Comparison of ENCODE assay signal across 25 mouse cellular contexts in the genomic region with DNA sequence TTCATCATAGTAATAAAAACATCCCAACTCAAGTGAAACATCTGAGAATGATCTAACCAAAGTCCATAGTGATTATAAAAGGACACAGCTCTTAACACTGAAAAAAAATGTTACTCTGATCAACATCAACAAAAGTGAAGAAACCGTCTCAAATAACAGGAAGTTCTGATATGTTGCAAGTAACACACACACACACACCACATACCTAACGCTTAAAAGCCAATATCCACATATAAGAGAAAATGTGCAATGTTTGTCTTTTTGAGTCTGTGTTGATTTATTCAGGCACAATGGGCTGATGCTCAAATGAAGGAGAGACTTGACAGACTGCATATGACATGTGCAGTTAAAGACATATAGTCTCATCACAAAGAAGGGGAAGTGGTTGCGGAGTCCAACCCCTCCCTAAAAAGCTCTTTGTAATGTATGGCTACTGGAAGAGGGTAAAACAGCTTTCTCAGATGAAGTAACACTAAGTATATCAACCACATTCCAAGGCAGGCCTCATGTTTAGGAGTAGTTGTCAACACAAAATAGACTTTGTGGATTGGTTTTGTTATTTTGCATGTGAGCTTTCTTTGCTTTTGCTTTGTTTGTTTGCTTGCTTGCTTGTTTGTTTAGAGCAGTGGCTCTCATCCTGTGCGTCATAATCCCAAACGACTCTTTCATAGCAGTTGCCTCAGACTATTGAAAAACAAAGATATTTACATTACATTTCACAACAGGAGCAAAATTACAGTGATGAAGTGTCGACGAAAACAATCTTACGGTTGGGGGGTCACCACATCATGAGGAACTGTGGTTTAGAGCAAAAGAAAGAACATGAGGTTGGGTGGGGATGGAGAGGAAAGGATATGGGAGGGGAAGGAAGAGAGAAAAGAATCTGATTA. TPM values are rescaled to one million over a fixed set of nuclear protein-coding genes. Genes with fewer than 3 reads are reported as not detected.
DNase-seq lines count a peak whose midpoint lies in the region; ATAC-seq and TF ChIP-seq lines count a peak whose summit lies in the region.
"Had no signal": no experiment of that assay in that cellular context is flagged by ENCODE, and none has a peak within 500 bp of the region (broad histone marks: within the 10 kb centered on the region; RNA-seq: fewer than 3 reads in every experiment).

No protein-coding gene starts in this region.

- no peak overlapping the region for H3K4me3 ChIP-seq in lung, postnatal 0 days (ENCODE audit: low read depth, low read length)
- H3K4me3 ChIP-seq: embryonic facial prominence, embryonic 12.5 days; erythroblast, embryonic 14.5 days; forebrain, embryonic 13.5 days; heart, embryonic 13.5 days; hindbrain, embryonic 15.5 days; kidney, embryonic 15.5 days; midbrain, embryonic 15.5 days had no signal

- no peak overlapping the region for H3K9ac ChIP-seq in lung, postnatal 0 days (replicated peaks; ENCODE audit: low read depth)
- H3K9ac ChIP-seq: embryonic facial prominence, embryonic 12.5 days; forebrain, embryonic 13.5 days; heart, embryonic 13.5 days; hindbrain, embryonic 15.5 days; kidney, embryonic 15.5 days; liver, embryonic 14.5 days; midbrain, embryonic 15.5 days had no signal

- H3K9me3 ChIP-seq in lung, postnatal 0 days (ENCODE audit: low read length): no peaks in the 10 kb centered on the region
- H3K9me3 ChIP-seq: embryonic facial prominence, embryonic 12.5 days; forebrain, embryonic 13.5 days; heart, embryonic 13.5 days; hindbrain, embryonic 15.5 days; kidney, embryonic 15.5 days; midbrain, embryonic 15.5 days had no signal

- TF ChIP-seq EP300 in lung, postnatal 0 days (IDR thresholded peaks at IDR 0.05): peak; percentile 70

- no peaks in the 10 kb centered on the region for H3K36me3 ChIP-seq in lung, postnatal 0 days (ENCODE audit: insufficient read depth, low read length)
- H3K36me3 ChIP-seq: embryonic facial prominence, embryonic 12.5 days; heart, embryonic 13.5 days; hindbrain, embryonic 15.5 days; kidney, embryonic 15.5 days; midbrain, embryonic 15.5 days had no signal

- ATAC-seq in lung, postnatal 0 days: peak; percentile 82
- peak; percentile 91 for ATAC-seq in common myeloid progenitor, adult 5-6 weeks (replicated peaks; ENCODE audit: low read depth, poor library complexity, severe bottlenecking)
- ATAC-seq: forebrain, embryonic 13.5 days; intestine, embryonic 16.5 days; midbrain, embryonic 15.5 days had no signal

- H3K4me1 ChIP-seq in lung, postnatal 0 days (ENCODE audit: insufficient read depth, low read depth, low read length): no peaks in the 10 kb centered on the region
- H3K4me1 ChIP-seq: embryonic facial prominence, embryonic 12.5 days; forebrain, embryonic 13.5 days; heart, embryonic 13.5 days; hindbrain, embryonic 15.5 days; kidney, embryonic 15.5 days; midbrain, embryonic 15.5 days had no signal

- whole genome bisulfite sequencing in lung, postnatal 0 days: 51% methylated on average over 8 of the region's 8 CpGs

- H3K27me3 ChIP-seq in lung, postnatal 0 days (replicated peaks; ENCODE audit: insufficient read depth, low read length): no peaks in the 10 kb centered on the region
- H3K27me3 ChIP-seq: CH12.LX; embryonic facial prominence, embryonic 12.5 days; forebrain, embryonic 13.5 days; heart, embryonic 13.5 days; hindbrain, embryonic 15.5 days; kidney, embryonic 15.5 days; midbrain, embryonic 15.5 days had no signal

- no peak overlapping the region for H3K4me2 ChIP-seq in lung, postnatal 0 days (replicated peaks; ENCODE audit: low read depth, low read length)
- H3K4me2 ChIP-seq: embryonic facial prominence, embryonic 12.5 days; forebrain, embryonic 13.5 days; heart, embryonic 13.5 days; hindbrain, embryonic 15.5 days; kidney, embryonic 15.5 days; midbrain, embryonic 15.5 days had no signal

- peak overlapping the region; percentile 43 for H3K27ac ChIP-seq in lung, postnatal 0 days (ENCODE audit: low read length)
- H3K27ac ChIP-seq: embryonic facial prominence, embryonic 12.5 days; forebrain, embryonic 13.5 days; heart, embryonic 13.5 days; hindbrain, embryonic 15.5 days; kidney, embryonic 15.5 days; liver, embryonic 14.5 days; midbrain, embryonic 15.5 days; stomach, postnatal 0 days had no signal

- no peak for TF ChIP-seq CTCF in lung, postnatal 0 days (IDR thresholded peaks at IDR 0.05)

- DNase-seq in lung, postnatal 0 days (ENCODE audit: low spot score): peak; percentile 88
- DNase-seq in lung, postnatal 36 days: no peak
- DNase-seq in CD4-positive, CD25-positive, alpha-beta regulatory T cell, adult 2 months (ENCODE audit: low read depth, low spot score): peak; percentile 11
- DNase-seq in naive thymus-derived CD4-positive, alpha-beta T cell, adult 2 months (ENCODE audit: low read depth): peak; percentile 73
- no peak for DNase-seq in embryo, embryonic 11 days
- no peak for DNase-seq in adipocyte (ENCODE audit: low spot score)
- DNase-seq: cerebellum, adult 8-10 months; gastrocnemius, postnatal 10 days; heart, adult 18-20 months; heart, postnatal 36 days; kidney, postnatal 4 days; thymus, postnatal 14 days had no signal

RNA-seq across cellular contexts. Expression of a gene that starts 45.4 kb away (rescaled TPM):
- polyA plus RNA-seq in lung, postnatal 0 days (2015; fragmentation: Nextera tagmentation; extraction: Ambion mirVana): 2.7 and 3.2 TPM in 2 replicates
- total RNA-seq in common myeloid progenitor, adult 5-6 weeks (2017): 4.4 and 7.9 TPM in 2 replicates
- total RNA-seq: MEL had no signal
- polyA plus RNA-seq: erythroblast, embryonic 14.5 days had no signal

Comparison
In these comparisons a context has a peak if more than half of its experiments do, and no peak if none do; other contexts are left out.
1. DNase-seq: peak in lung, postnatal 0 days (single experiment), CD4-positive, CD25-positive, alpha-beta regulatory T cell, adult 2 months (single experiment) and naive thymus-derived CD4-positive, alpha-beta T cell, adult 2 months (single experiment); none in lung, postnatal 36 days (single experiment), embryo, embryonic 11 days (single experiment) and adipocyte (single experiment).